Mouse (Mus musculus) layer of hippocampus, adult 18-20 months (tissue): ENCODE measurements around the gene Gadd45g. TPM values are rescaled to one million over a fixed set of nuclear protein-coding genes. Genes with fewer than 3 reads are reported as not detected.
"Not testable (repeated sequence)": the region's sequence is repeated elsewhere in the genome, so short reads cannot be mapped to it uniquely, and the experiment has no call there.

Experiments used
- DNase-seq, 2 experiments: peaks; one replicate each; pipeline ENCODE4 v3.0.0; 2022; ENCODE audit warnings: low spot score in 2 of 2
- total RNA-seq, 2 experiments: library from RNA; stranded (reverse); gene quantifications; 2 replicates each; pipeline ENCODE4 v1.2.3; 2021

Gadd45g gene
- total RNA-seq, 2 experiments from 2014 or later, result 21.9 to 22.9 TPM

DNA sequence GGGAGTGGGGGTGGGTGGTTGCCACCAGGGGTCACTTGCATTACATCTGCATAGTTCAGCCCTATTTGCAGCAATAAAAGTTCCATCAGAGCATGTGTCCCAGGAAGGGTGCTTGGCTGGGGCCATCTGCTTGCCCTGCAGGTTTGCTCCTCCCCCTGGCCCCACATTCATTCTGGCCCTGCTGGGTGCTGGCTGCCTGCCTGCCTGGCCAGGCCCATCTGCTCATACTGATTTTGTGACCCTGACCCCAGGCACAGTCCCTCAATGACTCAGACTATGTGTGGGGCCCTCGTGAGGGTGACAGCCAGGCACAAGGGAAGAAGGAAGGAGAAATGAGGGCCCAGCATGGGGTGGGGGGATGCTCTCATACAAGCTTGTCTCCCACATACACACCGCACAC, 12.9 kb upstream of the Gadd45g start:
- no peak for DNase-seq

GRCm38 (mm10) chr13:51834024-51834423, 12.5 kb upstream of the Gadd45g start:
- not testable (repeated sequence) for DNase-seq

- DNase-seq, result no peak
Measured at GRCm38 (mm10) chr13:51834520-51834919, 12.0 kb upstream of the Gadd45g start.

DNA sequence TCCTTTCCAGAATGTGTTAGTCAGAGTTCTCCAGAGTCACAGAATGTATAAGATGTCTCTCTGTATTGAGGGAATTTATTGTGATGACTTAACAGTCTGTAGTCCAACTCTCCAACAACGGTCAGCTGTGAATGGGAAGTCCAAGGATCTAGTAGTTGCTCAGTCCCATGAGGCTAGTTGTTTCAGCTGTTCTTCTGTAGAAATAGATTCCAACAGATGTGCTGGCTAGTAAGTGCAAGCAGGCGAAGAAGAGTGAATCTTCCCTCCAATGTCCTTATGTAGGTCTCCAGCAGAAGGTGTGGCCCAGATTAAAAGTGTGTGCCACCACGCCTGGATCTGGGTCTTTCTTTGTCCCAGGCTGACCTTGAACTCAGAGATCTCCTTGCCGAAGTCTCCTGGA, 11.3 kb upstream of the Gadd45g start:
- DNase-seq, result not testable (repeated sequence)

- no peak for DNase-seq
Measured at GRCm38 (mm10) chr13:51837402-51837801, 9.1 kb upstream of the Gadd45g start.

- DNase-seq, result peak in 1 of 2 experiments; percentile 70
Measured at GRCm38 (mm10) chr13:51839250-51840026, 7.0 kb upstream of the Gadd45g start.

DNA sequence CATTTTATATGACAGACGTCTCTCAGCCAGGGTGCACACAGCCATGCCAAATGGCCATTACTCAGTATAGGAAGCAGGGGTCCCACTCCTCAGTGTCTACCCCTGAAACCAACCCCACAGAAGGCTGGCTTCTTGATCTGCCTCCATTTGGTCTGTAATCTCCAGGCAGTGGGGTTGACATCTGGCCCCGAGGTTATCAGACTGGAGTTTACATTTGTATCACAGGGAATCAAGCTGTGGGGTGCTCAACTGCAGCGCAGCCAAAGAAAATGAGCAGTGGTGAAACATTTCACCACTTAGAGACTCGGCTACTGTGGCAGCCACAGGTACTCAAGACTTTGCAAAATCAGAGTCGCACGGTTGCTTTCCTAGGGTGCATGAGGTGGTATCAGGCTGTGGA, 5.8 kb upstream of the Gadd45g start:
- DNase-seq, result no peak

DNA sequence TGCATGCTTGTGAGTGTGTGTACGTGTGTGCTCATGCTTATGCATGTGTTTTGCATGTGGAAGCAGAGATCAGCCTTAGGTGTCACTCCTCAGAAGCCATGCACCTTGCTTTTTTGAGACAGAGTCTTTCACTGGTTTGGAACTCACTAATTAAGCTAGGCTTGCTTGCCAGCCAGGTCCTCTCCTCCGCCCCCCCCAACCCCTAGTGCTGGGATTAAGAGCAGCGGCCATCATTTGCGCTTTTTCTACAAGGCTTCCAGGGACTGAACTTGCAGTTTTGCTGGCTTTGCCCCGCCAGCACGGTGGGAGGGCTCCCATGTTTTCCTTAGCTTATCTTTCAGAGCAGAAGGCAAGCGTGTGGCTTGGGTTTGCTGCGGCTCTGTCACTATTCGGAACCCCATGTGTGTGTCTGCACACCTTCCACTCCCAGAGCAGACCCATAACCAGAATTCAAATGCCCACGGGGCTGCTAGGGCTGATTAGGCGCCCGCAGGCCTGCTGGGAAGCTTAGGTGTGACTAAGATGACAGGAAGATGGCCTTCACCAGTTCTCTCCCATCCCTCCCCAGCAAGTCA, 4.8 kb upstream of the Gadd45g start:
- DNase-seq, result no peak

DNA sequence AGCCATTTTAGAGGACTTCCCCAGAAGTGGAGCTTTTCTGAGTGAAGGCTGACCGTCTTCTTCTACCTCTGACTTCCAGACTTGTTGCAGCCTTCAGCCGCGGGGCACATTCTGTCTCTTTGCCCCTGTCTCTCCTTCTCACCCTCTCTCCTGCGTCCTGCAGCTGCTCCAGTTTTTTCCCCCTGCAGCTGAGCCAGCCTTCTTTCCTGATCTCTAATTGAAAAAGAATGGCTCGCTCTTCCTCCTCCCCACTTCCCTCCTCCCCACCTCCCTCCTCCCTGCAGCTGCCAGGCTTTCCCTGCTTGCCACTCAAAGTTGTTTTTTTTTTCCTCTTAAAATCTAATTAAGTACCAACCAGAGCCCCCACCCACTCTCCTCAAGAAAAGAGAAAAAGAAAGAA, 4.3 kb upstream of the Gadd45g start:
- no peak for DNase-seq

GRCm38 (mm10) chr13:51842773-51843172, 3.7 kb upstream of the Gadd45g start:
- no peak for DNase-seq

GRCm38 (mm10) chr13:51843298-51843697, 3.2 kb upstream of the Gadd45g start:
- DNase-seq, result no peak

GRCm38 (mm10) chr13:51844118-51844517, 2.4 kb upstream of the Gadd45g start:
- DNase-seq, result no peak

DNA sequence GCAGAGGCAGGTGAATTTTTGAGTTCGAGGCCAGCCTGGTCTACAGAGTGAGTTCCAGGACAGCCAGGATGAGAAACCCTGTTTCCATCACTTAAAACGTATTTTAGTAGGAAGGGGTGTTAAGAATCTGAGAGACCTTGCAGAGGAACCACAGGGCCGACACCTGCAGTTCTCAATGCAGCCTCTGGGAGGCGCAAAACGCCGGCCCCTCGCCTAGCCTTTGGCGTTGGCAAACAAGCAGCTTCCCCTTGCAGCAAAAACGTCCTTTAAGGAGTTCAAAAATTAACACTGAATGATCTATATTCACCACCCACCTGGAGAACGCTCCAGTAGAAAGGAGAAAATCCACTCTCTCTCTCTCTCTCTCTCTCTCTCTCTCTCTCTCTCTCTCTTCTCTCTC, 1.8 kb upstream of the Gadd45g start:
- DNase-seq, result peak in 1 of 2 experiments; percentile 76

DNA sequence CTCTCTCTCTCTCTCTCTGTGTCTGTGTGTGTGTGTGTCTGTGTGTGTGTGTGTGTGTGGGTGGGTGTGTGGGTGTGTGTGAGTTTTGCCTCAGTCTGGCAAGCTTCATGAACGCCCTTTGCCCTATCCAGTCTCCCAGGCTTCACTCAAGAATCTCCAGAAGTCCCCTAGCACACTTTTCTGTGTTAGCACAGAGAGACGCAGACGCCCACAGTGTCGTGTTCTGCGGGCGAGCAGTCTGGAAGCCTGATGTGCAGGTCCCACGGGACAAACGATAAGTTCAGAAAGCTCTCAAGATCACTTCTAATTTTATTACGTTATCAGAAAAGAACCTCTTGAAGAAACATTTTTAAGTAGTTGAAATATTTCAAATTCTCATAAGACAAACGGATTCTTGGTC, 1.4 kb upstream of the Gadd45g start:
- DNase-seq, result peak in 1 of 2 experiments; percentile 37

- DNase-seq, result peak; percentile 62 to 81
Measured at GRCm38 (mm10) chr13:51845591-51846191, 787 bp upstream of the Gadd45g start.

DNA sequence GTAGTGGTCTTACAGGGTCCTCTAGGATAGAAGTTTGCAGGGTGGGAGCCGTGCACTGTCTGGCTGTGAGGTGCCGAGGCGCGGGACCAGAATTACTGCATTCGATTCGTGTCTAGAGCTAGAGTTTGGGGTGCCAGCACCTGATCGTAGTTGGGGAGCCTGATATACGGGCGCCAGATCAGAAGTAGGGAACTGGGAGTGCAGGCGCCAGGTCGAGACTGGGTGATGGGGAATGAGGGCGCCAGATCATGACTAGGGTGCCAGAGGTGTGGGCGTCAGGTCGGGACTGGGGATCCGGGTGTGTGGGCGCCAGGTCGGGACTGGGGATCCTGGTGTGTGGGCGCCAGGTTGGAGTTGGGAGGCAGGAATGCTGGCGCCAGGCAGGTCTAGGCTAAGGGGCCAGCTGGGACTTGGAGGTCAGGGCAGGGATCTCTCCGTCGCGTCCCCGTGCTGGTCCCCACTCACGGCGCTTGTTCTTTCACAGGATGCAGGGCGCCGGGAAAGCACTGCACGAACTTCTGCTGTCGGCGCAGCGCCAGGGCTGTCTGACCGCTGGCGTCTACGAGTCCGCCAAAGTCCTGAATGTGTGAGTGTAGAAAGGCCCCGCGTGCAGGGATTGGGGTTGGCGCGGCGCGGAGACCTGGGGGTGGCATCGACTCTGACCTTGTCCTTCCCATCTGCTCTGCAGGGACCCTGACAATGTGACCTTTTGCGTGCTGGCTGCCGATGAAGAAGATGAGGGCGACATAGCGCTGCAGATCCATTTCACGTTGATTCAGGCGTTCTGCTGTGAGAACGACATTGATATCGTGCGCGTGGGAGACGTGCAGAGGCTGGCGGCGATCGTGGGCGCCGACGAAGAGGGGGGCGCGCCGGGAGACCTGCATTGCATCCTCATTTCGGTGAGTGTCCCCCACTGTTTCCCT, 653 bp downstream of the Gadd45g start:
- peak; percentile 55 to 69 for DNase-seq

DNA sequence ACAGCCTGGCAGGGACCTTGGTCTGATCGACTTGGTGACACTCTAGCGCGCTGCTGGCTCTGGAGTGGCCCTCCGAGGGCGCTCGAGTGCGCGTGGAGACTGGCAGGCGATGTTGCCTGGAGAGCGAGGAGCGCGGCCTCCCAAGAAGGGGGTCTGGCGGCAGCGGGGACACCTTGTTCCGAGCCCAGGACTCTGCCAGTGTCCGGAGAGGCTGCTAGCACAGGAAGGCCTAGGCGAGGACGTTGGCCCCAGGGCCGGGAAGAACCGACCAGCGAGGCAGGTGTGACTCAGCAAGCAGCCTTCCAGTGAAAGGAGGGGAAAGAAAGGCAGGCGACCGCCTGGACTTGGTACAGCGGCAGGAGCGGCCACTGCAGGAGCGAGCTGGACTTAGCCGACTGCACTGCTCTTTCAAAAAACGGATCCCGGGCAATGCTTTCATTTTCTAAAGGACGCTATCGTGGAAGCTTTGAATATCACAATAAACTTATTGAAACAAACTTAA, 1.6 kb downstream of the Gadd45g start:
- peak; percentile 74 to 86 for DNase-seq

DNA sequence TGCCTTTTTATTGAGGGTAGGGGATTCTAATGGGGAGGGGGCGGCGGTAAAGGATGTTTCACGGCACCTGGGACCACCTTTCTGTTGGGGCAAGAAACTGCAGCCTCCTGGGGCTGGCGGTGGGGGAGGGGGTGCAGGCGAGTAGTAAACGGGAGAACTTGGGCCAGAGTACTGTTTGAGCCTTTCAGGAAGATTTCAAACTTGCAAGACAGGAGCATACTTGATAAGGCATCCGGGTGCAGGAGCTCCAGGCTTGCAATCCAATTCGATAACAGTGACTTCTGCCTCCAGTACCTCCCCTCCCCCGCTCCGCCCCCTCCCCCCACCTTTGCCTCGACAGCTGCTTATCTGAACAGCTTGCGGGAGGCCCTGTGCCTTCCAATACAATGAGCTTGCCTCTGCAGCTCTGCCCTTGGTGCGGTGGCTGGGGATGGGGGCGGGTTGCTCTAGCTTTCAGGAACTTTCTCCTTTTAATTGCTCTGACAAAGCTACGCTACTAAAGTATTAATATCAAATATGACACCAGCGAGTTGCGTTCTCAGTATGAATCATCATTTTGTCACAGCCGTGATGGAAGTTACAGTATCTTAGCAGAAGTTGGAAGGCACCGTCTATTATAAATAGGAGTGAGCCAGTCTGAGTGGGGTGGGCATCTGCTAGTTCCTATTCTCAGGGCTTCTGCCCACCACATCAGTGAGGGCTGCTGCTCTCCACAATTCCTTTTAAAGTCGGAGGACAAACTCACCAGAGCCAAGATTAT, 2.2 kb downstream of the Gadd45g start:
- peak; percentile 60 to 84 for DNase-seq

GRCm38 (mm10) chr13:51849241-51850033, 3.0 kb downstream of the Gadd45g start:
- no peak for DNase-seq

GRCm38 (mm10) chr13:51850565-51850964, 4.1 kb downstream of the Gadd45g start:
- DNase-seq, result no peak
